Mouse (Mus musculus) kidney, postnatal 0 days (tissue): ENCODE measurements around the gene Tnfrsf22. TPM values are rescaled to one million over a fixed set of nuclear protein-coding genes. Genes with fewer than 3 reads are reported as not detected.
"Not testable (repeated sequence)": the region's sequence is repeated elsewhere in the genome, so short reads cannot be mapped to it uniquely, and the experiment has no call there.

Experiments
- ATAC-seq: fragments of 200-750 bp; cut with Nextera tagmentation; replicated peaks from 2 replicates; pipeline ENCODE4 v1.8.0; 2017; ENCODE audit warnings: low read depth, moderate number of reproducible peaks, moderate TSS enrichment, moderate library complexity; ENCODE audit not compliant: low FRiP score
- DNase-seq: peaks from one replicate; pipeline ENCODE4 v3.0.0-alpha.2; 2016; ENCODE audit warnings: low spot score
- H3K27ac ChIP-seq: fragments of 300-500 bp; sonication (generic); 2 replicates; pipeline ENCODE4 v1.5.1; 2014; ENCODE audit warnings: mild to moderate bottlenecking
- H3K27me3 ChIP-seq: fragments of 300-500 bp; sonication (generic); 2 replicates; pipeline ENCODE4 v1.6.1; 2014; ENCODE audit warnings: low read length, mixed read lengths; ENCODE audit not compliant: insufficient read depth
- H3K36me3 ChIP-seq: fragments of 300-500 bp; sonication (generic); 2 replicates; pipeline ENCODE4 v1.6.1; 2014; ENCODE audit warnings: low read length, mixed read lengths; ENCODE audit not compliant: insufficient read depth
- H3K4me1 ChIP-seq: fragments of 300-500 bp; sonication (generic); replicated peaks from 2 replicates; pipeline ENCODE4 v1.6.1; 2014; ENCODE audit warnings: antibody characterized with exemption, low read length, mixed read lengths; ENCODE audit not compliant: insufficient read depth
- H3K4me2 ChIP-seq: fragments of 300-500 bp; sonication (generic); 2 replicates; pipeline ENCODE4 v1.6.1; 2014; ENCODE audit warnings: mild to moderate bottlenecking, low read length, moderate library complexity, mixed read lengths
- H3K4me3 ChIP-seq: fragments of 300-500 bp; sonication (generic); replicated peaks from 2 replicates; pipeline ENCODE4 v1.5.1; 2014; ENCODE audit warnings: low read depth, low read length
- H3K9ac ChIP-seq: fragments of 300-500 bp; sonication (generic); 2 replicates; pipeline ENCODE4 v1.6.1; 2014; ENCODE audit warnings: low read depth, low read length
- H3K9me3 ChIP-seq: fragments of 300-500 bp; sonication (generic); replicated peaks from 2 replicates; pipeline ENCODE4 v1.6.1; 2016; ENCODE audit warnings: low read length, inconsistent platforms, mixed read lengths
- CTCF ChIP-seq: IDR thresholded peaks from 2 replicates; pipeline ENCODE4 v1.5.1; 2016; ENCODE audit warnings: antibody characterized with exemption, low read depth, mild to moderate bottlenecking, moderate library complexity
- WGBS: fragments of 180-500 bp; shearing (Covaris S2); extraction: QIAGEN DNeasy Blood & Tissue Kit; methylation state at CpG from one replicate; pipeline ENCODE4 v1.1.7; 2014; 5-methylcytosine and 5-hydroxymethylcytosine counted together
- polyA plus RNA-seq: library from polyadenylated mRNA; unstranded; fragments of >200 nt; fragmentation: Nextera tagmentation; extraction: Ambion mirVana; gene quantifications from 2 replicates; pipeline ENCODE4 v1.2.1, GENCODE M21; 2015

Tnfrsf22 gene
- polyA plus RNA-seq, 1 experiment from 2014 or later, result 11.1 TPM

DNA sequence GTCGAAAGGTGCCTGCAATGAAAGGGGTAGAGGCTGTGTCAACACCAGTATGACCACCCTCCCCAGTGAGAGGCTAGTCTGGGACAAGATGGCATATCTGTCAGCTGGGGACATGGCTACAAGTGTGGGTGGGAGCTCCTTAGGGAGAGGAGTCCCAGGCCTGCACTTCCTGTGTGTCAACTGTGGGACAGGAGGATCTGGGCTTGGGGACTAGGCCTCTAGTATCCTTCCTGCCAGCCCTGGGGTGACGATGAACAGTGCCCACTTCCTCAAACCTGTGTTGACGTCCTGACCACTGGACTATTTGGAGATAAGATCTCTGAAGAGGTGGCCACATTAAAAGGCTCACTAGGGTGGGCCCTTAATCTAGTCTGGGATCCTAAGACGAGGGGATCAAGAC, 40.5 kb upstream of the Tnfrsf22 start:
- Histone ChIP-seq H3K9me3 (no peaks in the 10 kb centered on the region), H3K27ac (no peak overlapping the region), H3K4me2 (no peak overlapping the region), H3K4me3 (no peak overlapping the region), H3K27me3 (no peaks in the 10 kb centered on the region), H3K9ac (no peak overlapping the region), H3K36me3 (peaks cover 48% of the 10 kb centered on the region), H3K4me1 (no peaks in the 10 kb centered on the region)
- WGBS, result 80% methylated on average over 4 of the region's 4 CpGs
- no peak for ATAC-seq
- no peak for DNase-seq
- TF ChIP-seq CTCF, result no peak

- ATAC-seq (no peak), DNase-seq (no peak)
- WGBS, result 73% methylated on average over 7 of the region's 7 CpGs
- Histone ChIP-seq H3K4me2 (no peak overlapping the region), H3K4me3 (no peak overlapping the region), H3K9me3 (no peaks in the 10 kb centered on the region), H3K36me3 (peaks cover 45% of the 10 kb centered on the region), H3K27me3 (no peaks in the 10 kb centered on the region), H3K9ac (no peak overlapping the region), H3K27ac (no peak overlapping the region), H3K4me1 (no peaks in the 10 kb centered on the region)
- no peak for TF ChIP-seq CTCF
Observed at GRCm38 (mm10) chr7:143689481-143689880, 40.0 kb upstream of the Tnfrsf22 start.

DNA sequence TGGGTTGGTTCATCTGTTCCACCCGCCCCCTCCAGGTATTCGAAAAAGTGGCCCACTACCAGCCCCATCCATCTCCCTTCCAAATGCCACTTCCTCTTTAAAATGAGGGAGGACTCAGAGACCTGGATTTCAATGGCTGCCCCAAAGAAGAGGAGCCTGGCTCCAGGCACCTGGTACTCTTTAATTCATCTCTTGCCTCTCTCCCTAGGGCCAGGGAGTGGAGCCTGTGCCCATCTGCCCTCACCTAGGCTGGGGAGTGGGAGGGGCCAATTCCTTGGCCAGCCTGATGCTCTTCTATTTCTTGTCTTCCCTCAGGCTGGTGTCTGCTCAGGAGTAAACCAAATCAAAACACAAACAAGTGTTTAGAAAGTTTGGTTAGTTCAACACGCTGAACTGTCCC, 37.2 kb upstream of the Tnfrsf22 start:
- H3K4me3 ChIP-seq, H3K9ac ChIP-seq, H3K27me3 ChIP-seq, DNase-seq, H3K27ac ChIP-seq, H3K4me1 ChIP-seq, H3K4me2 ChIP-seq, ATAC-seq, H3K9me3 ChIP-seq: not testable (repeated sequence)
- 71% methylated on average over 3 of the region's 3 CpGs for WGBS
- H3K36me3 ChIP-seq, result peaks cover 20% of the 10 kb centered on the region; the same call in 1 of the 2 replicates

- not testable (repeated sequence) for H3K9me3 ChIP-seq, H3K4me1 ChIP-seq, H3K4me3 ChIP-seq, H3K4me2 ChIP-seq, H3K27me3 ChIP-seq, H3K9ac ChIP-seq, H3K27ac ChIP-seq
- WGBS, result 32% methylated on average over 4 of the region's 4 CpGs
- peaks cover 19% of the 10 kb centered on the region; the same call in 1 of the 2 replicates for H3K36me3 ChIP-seq
- ATAC-seq (peak; percentile 55), DNase-seq (peak; percentile 9)
Observed at GRCm38 (mm10) chr7:143686191-143686590, 36.7 kb upstream of the Tnfrsf22 start.

DNA sequence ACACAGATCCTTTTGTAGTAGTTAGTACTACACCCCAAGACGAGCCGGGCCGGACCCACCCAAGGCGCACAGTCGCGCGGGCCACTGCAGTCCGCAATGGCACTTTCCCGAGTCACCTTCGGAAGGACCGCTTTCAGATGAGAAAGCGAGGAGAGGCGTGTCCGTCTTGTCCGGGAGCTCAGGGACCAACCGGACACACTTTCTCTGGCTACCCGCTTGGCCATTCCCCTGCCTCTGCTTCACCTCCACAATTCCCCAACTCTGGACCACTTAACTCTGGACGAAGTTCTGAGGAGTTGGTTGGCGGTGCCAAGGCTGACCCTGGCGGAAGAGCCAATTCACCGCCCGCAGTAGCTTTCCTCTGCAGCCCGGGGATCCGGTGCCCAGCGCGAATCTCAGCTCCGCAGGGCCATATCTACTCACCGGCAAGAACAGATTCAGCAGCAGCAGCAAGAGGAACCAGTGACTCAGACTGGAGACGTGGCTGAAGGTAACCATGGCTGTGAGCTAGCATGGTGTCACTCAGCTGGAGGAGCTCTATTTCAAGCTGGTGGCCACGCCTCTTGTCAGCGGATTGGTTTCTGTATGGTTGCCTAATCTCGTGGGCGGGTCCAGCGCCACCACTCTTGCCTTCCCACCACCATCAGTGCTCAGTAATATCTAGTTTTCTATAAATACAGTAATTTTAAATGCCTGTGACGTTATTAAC, 36.1 kb upstream of the Tnfrsf22 start, which contains the start of gene Tnfrsf23:
TSS of gene Tnfrsf23 (minus strand) at position 514 of the 709 bp plus-strand sequence.
- WGBS, result 3% methylated on average over 35 of the region's 35 CpGs
- Histone ChIP-seq H3K27me3 (no peaks in the 10 kb centered on the region), H3K9ac (peak within 1 kb of the TSS; percentile 52; the same call in 1 of the 2 replicates), H3K4me3 (peak within 1 kb of the TSS; percentile 38), H3K4me2 (peak within 1 kb of the TSS; percentile 88), H3K36me3 (peaks cover 14% of the 10 kb centered on the region; the same call in 1 of the 2 replicates), H3K27ac (no peak within 1 kb of the TSS; the same call in 1 of the 2 replicates), H3K9me3 (no peaks in the 10 kb centered on the region), H3K4me1 (no peaks in the 10 kb centered on the region)
- peak; percentile 90 for DNase-seq
- peak; percentile 87 for ATAC-seq
- peak; percentile 12; the same call in 1 of the 2 replicates for TF ChIP-seq CTCF

GRCm38 (mm10) chr7:143684569-143684968, 35.1 kb upstream of the Tnfrsf22 start:
- H3K9ac ChIP-seq, H3K4me3 ChIP-seq, H3K27me3 ChIP-seq, H3K4me2 ChIP-seq, H3K27ac ChIP-seq, H3K9me3 ChIP-seq, ATAC-seq, H3K4me1 ChIP-seq, DNase-seq: not testable (repeated sequence)
- WGBS, result 84% methylated on average over 1 of the region's 2 CpGs
- peaks cover 13% of the 10 kb centered on the region; the same call in 1 of the 2 replicates for H3K36me3 ChIP-seq

GRCm38 (mm10) chr7:143681566-143681965, 32.1 kb upstream of the Tnfrsf22 start:
- TF ChIP-seq CTCF, result no peak
- Histone ChIP-seq H3K9me3 (no peaks in the 10 kb centered on the region), H3K9ac (no peak overlapping the region), H3K36me3 (no peaks in the 10 kb centered on the region), H3K27me3 (no peaks in the 10 kb centered on the region), H3K27ac (no peak overlapping the region), H3K4me1 (no peaks in the 10 kb centered on the region), H3K4me2 (no peak overlapping the region), H3K4me3 (no peak overlapping the region)
- ATAC-seq, result no peak
- DNase-seq, result no peak
- WGBS, result 80% methylated on average over 1 of the region's 1 CpGs

DNA sequence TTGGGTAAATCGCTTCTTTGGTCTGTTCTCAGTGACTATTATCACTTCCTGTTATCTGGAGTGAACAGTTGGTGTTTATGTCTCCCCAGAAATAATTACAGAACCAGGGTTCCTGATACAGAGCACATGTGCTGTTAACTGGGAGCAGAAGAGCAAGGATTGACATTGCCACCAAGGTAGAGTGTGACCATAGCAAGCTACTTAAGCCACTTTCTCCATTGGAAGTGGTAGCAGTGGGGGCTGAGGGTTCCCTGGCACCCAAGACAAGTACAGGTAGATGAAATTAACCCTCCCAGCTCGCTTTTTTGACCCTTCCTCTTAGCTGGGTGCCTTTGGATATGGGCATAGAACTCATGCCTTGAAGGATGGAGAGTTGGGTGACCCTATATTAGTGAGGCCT, 31.4 kb upstream of the Tnfrsf22 start:
- WGBS, result 51% methylated on average over 2 of the region's 2 CpGs
- not testable (repeated sequence) for H3K4me2 ChIP-seq, H3K4me1 ChIP-seq, H3K36me3 ChIP-seq, DNase-seq, H3K9me3 ChIP-seq, H3K4me3 ChIP-seq, H3K27me3 ChIP-seq, H3K9ac ChIP-seq, ATAC-seq, H3K27ac ChIP-seq

DNA sequence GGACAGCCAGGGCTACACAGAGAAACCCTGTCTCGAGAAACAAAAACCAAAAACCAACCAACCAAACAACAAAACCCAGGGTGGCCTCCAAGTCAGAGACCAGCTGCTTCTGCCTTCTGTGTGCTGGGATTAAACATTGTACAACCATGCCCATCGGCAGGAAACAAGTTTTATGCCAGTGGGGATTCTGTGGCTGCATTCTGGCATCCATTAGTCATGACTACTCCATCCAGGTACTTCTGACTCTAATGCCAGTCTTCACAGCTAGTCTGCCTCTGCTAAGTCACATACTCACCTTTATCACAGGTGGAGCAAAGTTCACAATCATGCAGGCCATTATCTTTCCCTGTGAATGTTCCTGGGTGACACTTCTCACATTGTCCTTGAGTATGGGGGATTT, 30.2 kb upstream of the Tnfrsf22 start:
- WGBS, result 85% methylated on average over 2 of the region's 2 CpGs
- not testable (repeated sequence) for DNase-seq, H3K27ac ChIP-seq, H3K9me3 ChIP-seq, H3K4me2 ChIP-seq, H3K9ac ChIP-seq, H3K4me3 ChIP-seq, H3K4me1 ChIP-seq, H3K27me3 ChIP-seq, ATAC-seq, H3K36me3 ChIP-seq
